Mouse (Mus musculus) cortical plate, adult 2 months (tissue): ENCODE results near the gene Gm21093. TPM values are rescaled to one million over a fixed set of nuclear protein-coding genes. Genes with fewer than 3 reads are reported as not detected.
"Not testable (repeated sequence)": the region's sequence is repeated elsewhere in the genome, so short reads cannot be mapped to it uniquely, and the experiment has no call there.

Experiments
- H3K27ac ChIP-seq: fragments of 200-500 bp; 2 replicates; pipeline ENCODE4 v1.5.1; 2012; ENCODE audit warnings: low read length, control low read depth, inconsistent platforms; ENCODE audit not compliant: insufficient read depth
- H3K4me1 ChIP-seq: fragments of 200-500 bp; 2 replicates; pipeline ENCODE4 v1.6.1; 2011; ENCODE audit warnings: low read length; ENCODE audit not compliant: control insufficient read depth, insufficient read depth
- H3K4me3 ChIP-seq: fragments of 200-500 bp; 2 replicates; pipeline ENCODE4 v1.5.1; 2011; ENCODE audit warnings: mild to moderate bottlenecking, low read length, control low read depth; ENCODE audit not compliant: insufficient read depth
- polyA plus RNA-seq: library from polyadenylated mRNA; depleted of rRNA; stranded (reverse); fragments of >200 nt; gene quantifications from 2 replicates; pipeline ENCODE4 v1.2.3, GENCODE M21; 2012; rRNA removed

The Gm21093 gene
- polyA plus RNA-seq = 4.6 TPM in 2 replicates

DNA sequence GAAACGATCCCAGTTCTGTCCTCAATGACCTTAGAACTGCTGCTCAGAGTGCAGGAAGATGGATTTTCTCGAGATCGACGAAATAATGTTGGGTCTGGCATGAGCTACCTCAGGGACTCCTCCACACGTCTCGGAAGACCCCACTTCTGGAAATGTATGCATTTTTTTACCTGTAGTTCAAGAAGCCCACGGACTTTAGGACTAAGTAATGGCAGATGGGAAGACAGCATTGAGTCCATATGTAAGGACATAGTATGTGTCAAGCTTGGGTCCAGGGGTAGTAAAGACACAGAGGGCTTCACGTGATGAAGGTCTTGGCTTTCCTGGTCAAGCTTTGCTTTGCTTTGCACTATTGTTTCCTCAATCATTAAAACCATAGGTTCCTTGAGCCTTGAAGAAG is at the start of gene Gm21093:
Gm21093 (minus strand) TSS at position 101 of the 400 bp plus-strand sequence.
- H3K4me3 ChIP-seq, H3K27ac ChIP-seq, H3K4me1 ChIP-seq: not testable (repeated sequence)

Other genes with a start within 250 kb of the Gm21093 start
- gene Gm21541, start 131.1 kb downstream of the Gm21093 start, polyA plus RNA-seq = not detected in 2 replicates
- 59.6 and 75.3 TPM in 2 replicates for gene Gm20878, start 93.2 kb downstream of the Gm21093 start, polyA plus RNA-seq
- gene Fam205a4, start 68.7 kb downstream of the Gm21093 start, polyA plus RNA-seq = 3.9 and 4.6 TPM in 2 replicates
- not detected in 2 replicates for gene Gm3893, start 56.5 kb upstream of the Gm21093 start, polyA plus RNA-seq
- gene Gm13304, start 80.1 kb upstream of the Gm21093 start, polyA plus RNA-seq = 0.19 and 0.40 TPM in 2 replicates
- gene Gm13306, start 118.7 kb upstream of the Gm21093 start, polyA plus RNA-seq = 25.1 and 26.7 TPM in 2 replicates
- 1.6 and 2.1 TPM in 2 replicates for gene Gm13305, start 133.9 kb upstream of the Gm21093 start, polyA plus RNA-seq
- gene Gm10600, start 205.9 kb upstream of the Gm21093 start, polyA plus RNA-seq = not detected in 2 replicates
- not detected in 2 replicates for gene Ccl21b, start 221.0 kb upstream of the Gm21093 start, polyA plus RNA-seq